Mouse (Mus musculus): ENCODE data around the gene Hist1h1b.
A peak's percentile ranks its signal among the peaks of the same experiment; 100 is the strongest.
"Not testable (repeated sequence)": the region's sequence is repeated elsewhere in the genome, so short reads cannot be mapped to it uniquely, and the experiment has no call there.

Hist1h1b gene

DNA sequence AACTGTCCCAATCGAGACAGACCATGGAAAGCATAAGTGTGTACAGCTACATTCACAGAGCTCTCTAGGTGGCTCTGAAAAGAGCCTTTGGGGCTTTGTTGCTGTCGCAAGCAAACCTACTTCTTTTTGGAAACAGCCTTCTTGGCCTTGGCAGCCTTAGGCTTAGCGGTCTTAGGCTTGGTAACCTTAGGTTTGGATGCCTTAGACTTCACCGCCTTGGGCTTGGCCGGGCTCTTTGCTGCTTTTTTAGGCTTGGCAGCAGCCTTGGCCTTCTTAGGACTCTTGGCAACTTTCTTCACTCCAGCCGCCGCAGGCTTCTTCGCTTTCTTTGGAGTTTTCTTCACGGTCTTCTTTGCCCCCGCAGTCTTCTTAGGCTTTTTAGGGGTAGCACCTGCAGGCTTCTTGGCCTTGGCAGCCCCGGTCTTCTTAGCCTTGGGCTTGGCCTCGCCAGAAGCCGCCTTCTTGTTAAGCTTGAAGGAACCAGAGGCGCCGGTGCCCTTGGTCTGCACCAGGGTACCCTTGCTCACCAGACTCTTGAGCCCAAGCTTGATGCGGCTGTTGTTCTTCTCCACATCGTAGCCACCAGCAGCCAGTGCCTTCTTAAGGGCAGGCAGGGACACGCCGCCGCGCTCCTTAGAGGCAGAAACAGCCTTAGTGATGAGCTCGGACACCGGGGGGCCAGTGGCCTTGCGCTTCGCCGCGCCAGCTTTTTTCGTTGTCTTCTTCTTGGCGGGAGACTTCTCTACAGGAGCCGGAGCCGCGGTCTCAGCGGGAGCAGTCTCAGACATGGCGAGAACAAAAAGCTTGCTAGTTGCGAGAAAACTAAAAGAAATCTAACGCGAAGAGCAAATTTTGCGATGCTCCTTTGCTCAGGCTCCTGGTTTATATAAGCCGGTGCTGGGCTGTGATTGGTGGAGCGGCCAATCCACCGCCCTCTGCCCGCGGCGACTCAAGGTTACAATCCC lies at the start of gene Hist1h1b:
TSS of gene Hist1h1b (minus strand) at position 859 of the 965 bp plus-strand sequence.
- peak; percentile 96 for DNase-seq

GRCm38 (mm10) chr13:21828511-21828910 lies 48.1 kb upstream of the Hist1h1b start:
- DNase-seq: no peak

GRCm38 (mm10) chr13:21820082-21820890 lies 39.9 kb upstream of the Hist1h1b start:
- DNase-seq: not testable (repeated sequence)

GRCm38 (mm10) chr13:21812092-21812491 lies 31.7 kb upstream of the Hist1h1b start:
- DNase-seq: peak; percentile 84

GRCm38 (mm10) chr13:21811539-21811938 lies 31.1 kb upstream of the Hist1h1b start, which contains the start of gene Hist1h4m:
Gene Hist1h4m, plus strand, starts transcription at chr13:21811746.
- peak; percentile 97 for DNase-seq

- DNase-seq: not testable (repeated sequence)
These were observed 30.6 kb upstream of the Hist1h1b start for GRCm38 (mm10) chr13:21811074-21811473.

DNA sequence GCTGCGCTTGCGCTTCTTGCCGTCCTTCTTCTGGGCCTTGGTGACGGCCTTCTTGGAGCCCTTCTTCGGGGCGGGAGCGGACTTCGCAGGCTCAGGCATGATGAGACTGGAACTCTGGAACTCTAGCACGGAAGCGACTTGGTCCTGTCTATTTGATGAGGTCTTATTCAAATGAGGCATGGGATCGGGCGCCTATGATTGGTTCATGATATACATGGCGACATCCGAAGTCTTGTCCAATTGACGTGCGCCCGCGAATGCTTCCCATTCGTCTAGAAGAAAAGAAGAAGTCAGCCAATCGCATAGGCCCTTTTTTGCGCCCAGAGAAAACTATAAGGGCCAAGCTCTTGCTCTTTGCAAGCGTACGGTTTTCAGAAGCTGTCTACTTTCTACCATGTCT lies 29.6 kb upstream of the Hist1h1b start, which contains the start of the genes Hist1h2bq and Hist1h2ao:
TSS of gene Hist1h2bq (minus strand) at position 125 of the 400 bp plus-strand sequence.
TSS of gene Hist1h2ao (plus strand) at position 393 of the 400 bp plus-strand sequence.
- DNase-seq: not testable (repeated sequence)

- not testable (repeated sequence) for DNase-seq
These were observed 22.6 kb upstream of the Hist1h1b start for GRCm38 (mm10) chr13:21803058-21803457.

DNA sequence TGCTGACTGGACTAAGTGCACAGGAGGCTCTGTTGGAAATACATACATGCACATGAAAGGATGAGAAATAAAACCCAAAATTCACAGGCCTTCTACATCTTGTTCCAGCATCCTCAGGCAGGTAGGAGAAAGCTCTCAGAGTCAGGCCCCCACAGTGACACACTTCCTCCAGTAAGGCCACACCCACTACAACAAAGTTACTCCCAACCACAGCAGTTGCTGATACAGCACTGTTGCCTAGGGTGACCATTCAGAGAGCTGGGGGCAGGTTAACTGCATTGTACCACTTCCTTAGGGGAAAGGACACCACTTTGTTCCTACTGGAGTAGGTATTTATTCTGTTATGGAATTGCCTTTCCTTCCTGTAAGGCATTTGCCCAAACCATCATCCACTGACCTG lies 16.7 kb upstream of the Hist1h1b start:
- DNase-seq: not testable (repeated sequence)

DNA sequence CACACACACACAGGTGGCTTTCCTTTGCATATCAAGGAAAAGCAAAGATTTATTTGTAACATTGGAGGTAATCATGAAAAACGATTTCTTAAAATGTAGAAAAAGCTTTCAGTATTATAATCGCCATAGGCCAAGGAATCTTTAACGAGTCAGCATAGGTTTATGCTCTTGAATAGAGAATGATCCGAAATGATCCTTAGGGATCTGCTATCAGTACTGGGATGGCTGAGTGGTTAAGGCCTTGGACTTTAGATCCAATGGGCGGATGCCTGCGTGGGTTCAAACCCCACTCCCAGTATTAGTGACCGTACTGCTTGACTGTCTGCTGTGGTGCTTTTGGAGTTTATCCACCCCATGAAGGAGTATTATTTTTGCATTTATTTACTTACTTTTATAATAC lies 15.2 kb upstream of the Hist1h1b start:
- DNase-seq: peak; percentile 17

GRCm38 (mm10) chr13:21790601-21791283 lies 10.3 kb upstream of the Hist1h1b start:
- DNase-seq: peak; percentile 75

- DNase-seq: no peak
These were observed 9.5 kb upstream of the Hist1h1b start for GRCm38 (mm10) chr13:21789925-21790324.

GRCm38 (mm10) chr13:21787760-21788593 lies 7.6 kb upstream of the Hist1h1b start:
- no peak for DNase-seq

DNA sequence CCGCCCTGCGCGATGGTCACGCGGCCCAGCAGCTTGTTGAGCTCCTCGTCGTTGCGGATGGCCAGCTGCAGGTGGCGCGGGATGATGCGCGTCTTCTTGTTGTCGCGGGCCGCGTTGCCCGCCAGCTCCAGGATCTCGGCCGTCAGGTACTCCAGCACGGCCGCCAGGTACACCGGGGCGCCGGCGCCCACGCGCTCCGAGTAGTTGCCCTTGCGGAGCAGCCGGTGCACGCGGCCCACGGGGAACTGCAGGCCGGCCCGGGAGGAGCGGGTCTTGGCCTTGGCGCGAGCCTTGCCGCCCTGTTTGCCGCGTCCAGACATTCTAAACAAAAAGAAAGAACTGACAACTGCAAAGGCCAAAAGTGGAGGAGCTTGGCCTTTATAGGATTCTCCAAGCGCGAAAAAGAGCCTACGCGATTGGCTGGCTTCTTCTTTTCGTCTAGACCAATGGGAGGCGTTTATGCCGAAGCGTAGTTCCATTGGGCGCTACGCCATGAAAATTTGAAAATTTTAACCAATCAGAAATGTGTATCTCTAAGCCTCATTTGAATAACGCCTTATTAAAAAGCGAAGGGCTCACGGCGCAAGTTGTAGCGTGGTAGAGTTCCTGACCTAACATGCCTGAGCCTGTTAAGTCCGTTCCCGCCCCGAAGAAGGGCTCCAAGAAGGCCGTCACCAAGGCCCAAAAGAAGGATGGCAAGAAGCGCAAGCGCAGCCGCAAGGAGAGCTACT lies 6.6 kb upstream of the Hist1h1b start, which contains the start of the genes Hist1h2an and Hist1h2bp:
TSS of gene Hist1h2an (minus strand) at position 320 of the 731 bp plus-strand sequence.
TSS of gene Hist1h2bp (plus strand) at position 563 of the 731 bp plus-strand sequence.
- peak; percentile 99 for DNase-seq

- peak; percentile 30 for DNase-seq
These were observed 5.9 kb upstream of the Hist1h1b start for GRCm38 (mm10) chr13:21786189-21786898.

DNA sequence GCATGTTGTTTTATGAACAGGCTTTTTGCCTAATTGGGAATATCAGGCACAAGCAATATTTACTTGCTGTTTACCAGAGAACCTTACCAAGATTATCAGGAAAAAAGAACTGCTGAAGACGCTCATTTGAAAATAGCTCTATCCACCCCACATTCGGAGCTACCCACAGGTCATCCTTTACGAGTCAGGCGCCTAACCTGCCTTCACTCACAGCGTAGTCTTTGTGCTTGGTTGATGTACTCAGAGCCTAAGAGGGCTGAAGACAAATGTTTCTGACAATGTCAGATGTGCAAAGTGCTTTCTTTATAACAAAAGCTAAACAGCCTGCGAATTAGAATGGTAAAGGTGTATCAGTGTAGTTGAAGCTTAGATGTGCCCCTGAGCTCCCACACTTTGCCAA lies 3.9 kb upstream of the Hist1h1b start:
- DNase-seq: peak; percentile 36

DNA sequence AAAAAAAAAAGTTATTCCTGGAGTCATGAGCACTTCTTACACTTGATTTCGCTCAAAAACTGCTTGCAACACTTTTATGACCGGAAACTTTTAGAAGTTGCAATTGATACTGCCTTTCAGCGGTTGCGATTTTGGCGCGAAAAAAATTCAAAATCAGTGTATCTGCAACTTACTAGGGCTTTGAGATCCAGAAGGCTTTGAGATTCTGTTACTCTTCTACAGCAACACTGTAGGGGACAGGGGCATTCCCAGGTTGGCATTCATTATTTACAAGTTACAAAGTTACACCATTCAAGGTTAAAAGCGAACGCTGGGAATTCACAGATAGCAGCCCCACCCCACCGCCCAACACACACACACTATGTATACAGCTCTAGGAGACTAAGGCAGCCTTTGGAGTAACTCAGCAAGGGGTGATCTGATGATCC lies 3.3 kb upstream of the Hist1h1b start:
- peak; percentile 79 for DNase-seq

DNA sequence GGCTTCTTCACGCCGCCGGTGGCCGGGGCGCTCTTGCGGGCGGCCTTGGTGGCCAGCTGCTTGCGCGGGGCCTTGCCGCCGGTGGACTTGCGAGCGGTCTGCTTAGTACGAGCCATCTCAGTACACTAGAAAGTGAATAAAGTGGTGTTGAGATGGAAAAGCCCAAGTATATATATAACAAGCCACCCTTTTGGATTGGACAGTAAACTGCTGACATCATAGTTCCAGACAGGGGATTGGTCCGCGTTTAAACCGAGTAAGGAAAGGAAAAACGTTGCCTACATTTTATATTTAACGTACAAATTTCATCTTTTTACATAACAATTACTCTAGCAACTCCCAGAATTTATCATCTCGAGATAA lies 2.8 kb upstream of the Hist1h1b start, which contains the start of gene Hist1h3i:
TSS of gene Hist1h3i (minus strand) at position 116 of the 363 bp plus-strand sequence.
- peak; percentile 98 for DNase-seq

DNA sequence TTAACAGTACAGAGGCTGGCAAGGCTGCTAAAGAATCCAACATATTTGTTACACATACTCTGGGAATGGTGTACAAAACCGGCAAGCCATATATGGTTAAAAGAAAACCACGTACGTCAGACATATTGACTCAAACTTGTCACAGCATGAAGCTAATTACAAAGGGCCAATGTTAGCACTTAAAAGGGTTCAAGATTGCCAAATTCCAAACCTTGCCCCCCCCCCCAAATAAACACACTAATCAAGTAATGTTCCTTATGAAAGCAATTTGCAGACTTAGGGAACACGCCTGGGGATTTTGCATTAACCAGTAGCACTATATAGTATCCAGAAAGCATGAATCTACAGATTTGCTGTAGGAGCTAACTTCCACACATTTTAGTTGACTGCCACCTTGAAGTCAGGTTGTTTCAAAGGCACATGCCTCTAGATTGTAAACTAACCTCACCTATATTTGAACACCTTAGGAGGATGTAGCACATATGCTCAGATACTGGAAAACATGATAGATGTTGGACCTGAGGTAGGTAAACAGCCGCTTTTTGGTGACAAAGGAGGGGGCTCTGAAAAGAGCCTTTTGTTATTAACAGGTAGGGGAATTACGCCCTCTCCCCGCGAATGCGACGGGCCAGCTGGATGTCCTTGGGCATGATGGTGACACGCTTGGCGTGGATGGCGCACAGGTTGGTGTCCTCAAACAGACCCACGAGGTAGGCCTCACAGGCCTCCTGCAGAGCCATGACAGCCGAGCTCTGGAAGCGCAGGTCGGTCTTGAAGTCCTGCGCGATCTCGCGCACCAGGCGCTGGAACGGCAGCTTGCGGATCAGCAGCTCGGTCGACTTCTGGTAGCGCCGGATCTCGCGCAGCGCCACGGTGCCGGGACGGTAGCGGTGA lies 2.2 kb upstream of the Hist1h1b start:
- not testable (repeated sequence) for DNase-seq

Data from heart, adult 11 months (tissue).